Mouse (Mus musculus) left cerebral cortex, adult 2 months (tissue): ENCODE measurements around the gene Nudt2. TPM values are rescaled to one million over a fixed set of nuclear protein-coding genes. Genes with fewer than 3 reads are reported as not detected.
A peak's percentile ranks its signal among the peaks of the same experiment; 100 is the strongest.

ENCODE experiments used
- DNase-seq, 2 experiments: peaks; one replicate each; pipeline ENCODE4 v3.0.0; 2021 to 2022; ENCODE audit warnings: low spot score in 2 of 2, mixed read lengths in 1 of 2; ENCODE audit errors: extremely low spot score in 1 of 2
- H3K27ac ChIP-seq: fragments of 200-600 bp; 2 replicates; pipeline ENCODE4 v1.8.1; 2022
- H3K4me3 ChIP-seq: fragments of 200-600 bp; 2 replicates; pipeline ENCODE4 v1.8.1; 2022
- CTCF ChIP-seq: fragments of 200-600 bp; IDR thresholded peaks from 2 replicates; pipeline ENCODE4 v1.8.1; 2022; ENCODE audit warnings: antibody characterized with exemption, mild to moderate bottlenecking, moderate library complexity
- intact Hi-C: fragments of 180-260 bp; cut with DNase I; formaldehyde crosslinking; loops from one replicate; pipeline ENCODE4 v1.15.1; 2025
- total RNA-seq, 2 experiments: library from RNA; stranded (reverse); gene quantifications; 2 replicates each; pipeline ENCODE4 v1.2.3; 2021

The Nudt2 gene
- total RNA-seq, 2 experiments from 2014 or later = 25.3 to 28.2 TPM

DNA sequence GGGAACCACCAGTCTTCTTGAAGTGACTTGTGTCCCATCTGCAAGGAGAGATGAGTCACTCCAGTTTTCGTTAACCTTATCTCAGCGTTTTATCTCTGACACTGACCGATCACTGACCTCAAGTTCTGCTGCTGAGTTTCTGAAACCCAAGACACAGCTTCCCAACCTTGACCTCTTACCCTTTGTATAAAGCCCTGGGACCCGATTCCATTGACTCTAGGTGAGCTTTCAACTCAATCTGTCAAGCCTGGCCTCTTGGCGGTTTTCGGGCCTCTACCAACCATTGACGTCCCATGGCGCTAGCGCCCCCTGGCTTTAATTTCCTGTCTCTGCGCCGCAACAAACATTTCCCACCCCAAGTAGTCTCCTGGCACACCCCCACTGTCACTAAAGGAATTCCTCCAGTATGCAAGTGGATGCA lies 40.2 kb downstream of the Nudt2 start:
- H3K4me3 ChIP-seq = no peak overlapping the region
- no peak for DNase-seq
- TF ChIP-seq CTCF = peak; percentile 36
- H3K27ac ChIP-seq = no peak overlapping the region
- intact Hi-C loops = no loop called here

DNA sequence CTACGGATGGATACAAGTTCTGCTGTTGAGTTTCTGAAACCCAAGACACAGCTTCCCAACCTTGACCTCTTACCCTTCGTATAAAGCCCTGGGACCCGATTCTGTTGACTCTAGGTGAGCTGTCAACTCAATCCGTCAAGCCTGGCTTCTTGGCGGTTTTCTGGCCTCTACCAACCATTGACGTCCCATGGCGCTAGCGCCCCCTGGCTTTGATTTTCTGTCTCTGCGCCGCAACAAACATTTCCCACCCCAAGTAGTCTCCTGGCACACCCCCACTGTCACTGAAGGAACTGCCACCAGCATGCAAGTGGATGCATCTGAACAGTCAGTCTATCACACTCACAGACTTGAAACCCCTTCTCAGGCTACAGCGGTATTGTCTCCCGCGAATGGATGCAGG lies 41.2 kb downstream of the Nudt2 start:
- H3K27ac ChIP-seq = peak overlapping the region; percentile 65; the same call in 1 of the 2 replicates
- intact Hi-C loops = loop anchor here (1.0 kb wide), 1 partner anchor 38 kb away; no protein-coding TSS in a partner anchor

DNA sequence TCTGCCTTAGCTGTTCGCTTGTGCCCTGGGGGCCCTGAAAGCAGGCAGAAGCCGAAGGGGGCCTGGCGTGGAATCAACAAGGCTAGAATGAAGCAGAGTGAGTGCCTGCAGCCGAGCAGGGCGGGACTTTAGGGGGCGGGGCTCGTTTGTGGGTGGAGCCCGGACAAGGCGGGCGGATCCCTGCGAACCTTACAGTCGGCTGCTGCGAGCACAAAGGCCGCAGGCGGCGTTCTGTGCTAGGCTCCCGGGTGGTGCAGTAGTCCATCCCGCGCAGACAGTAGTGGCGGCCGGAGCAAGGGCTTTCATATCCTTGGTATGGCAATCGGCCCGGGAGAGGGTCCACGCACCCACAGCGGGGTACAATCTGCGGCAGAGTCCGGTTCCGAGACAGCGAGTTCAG lies 42.0 kb downstream of the Nudt2 start:
- intact Hi-C loops = loop anchor here (1.0 kb wide), 1 partner anchor 39 kb away; no protein-coding TSS in a partner anchor
- peak overlapping the region; percentile 52 for H3K4me3 ChIP-seq
- DNase-seq = peak; percentile 82 to 86
- peak; percentile 14 for TF ChIP-seq CTCF
- peak overlapping the region; percentile 65 for H3K27ac ChIP-seq

More for the DNA sequence above, 41.2 kb downstream of the Nudt2 start:
- H3K4me3 ChIP-seq = peak overlapping the region; percentile 52; the same call in 1 of the 2 replicates
- TF ChIP-seq CTCF = peak; percentile 63
- peak in 1 of 2 experiments; percentile 55 for DNase-seq

DNA sequence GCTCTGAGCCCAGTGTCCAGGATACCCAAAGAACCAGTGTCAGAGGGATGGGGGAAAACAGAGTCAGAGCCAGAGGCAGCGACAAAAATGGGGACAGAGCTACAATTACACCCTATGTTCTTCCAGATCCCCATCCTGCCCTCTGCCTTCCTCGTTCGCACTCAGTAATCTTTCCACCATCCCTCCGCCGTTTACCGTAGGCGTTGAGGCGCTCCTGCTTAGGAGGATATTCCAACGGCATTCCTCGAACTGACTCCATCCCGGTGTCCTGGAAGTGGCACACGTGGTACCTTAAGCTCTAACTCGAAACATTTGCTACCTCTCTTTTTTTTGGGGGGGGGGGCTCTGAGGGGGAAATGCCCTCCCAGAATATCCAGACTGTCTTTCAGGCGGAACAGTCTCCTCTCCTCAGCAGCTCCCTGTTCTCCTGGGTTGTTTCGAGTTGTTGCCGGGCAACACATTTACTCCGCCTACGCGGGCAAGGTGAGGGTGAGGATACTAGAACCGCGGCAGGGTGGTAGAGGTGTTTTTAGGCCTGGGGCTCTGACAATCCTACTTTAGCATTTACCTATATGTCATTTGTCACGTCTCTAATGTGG lies 42.5 kb downstream of the Nudt2 start:
- intact Hi-C loops = no loop called here
- Histone ChIP-seq H3K27ac (peak overlapping the region; percentile 65), H3K4me3 (peak overlapping the region; percentile 52)
- TF ChIP-seq CTCF = no peak
- no peak for DNase-seq

DNA sequence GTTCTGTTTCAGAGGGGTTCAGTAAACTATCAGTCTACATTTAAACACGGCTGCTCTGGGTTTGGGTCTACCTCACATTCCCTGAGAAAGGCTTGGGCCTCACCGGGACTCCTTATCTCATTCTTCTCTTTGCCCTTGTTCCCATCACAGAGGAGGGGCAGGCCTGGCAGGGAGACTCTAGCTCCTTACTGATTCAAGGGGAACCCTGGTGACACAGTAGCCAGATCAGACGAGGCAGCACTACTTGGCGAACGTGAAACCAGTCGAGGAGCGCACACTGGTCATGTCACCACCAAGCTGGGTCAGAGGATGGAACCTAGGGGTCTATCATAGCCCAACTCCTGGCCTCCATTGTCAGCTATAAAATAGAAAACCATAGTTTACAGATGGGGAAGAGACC lies 43.0 kb downstream of the Nudt2 start:
- no peak for DNase-seq
- Histone ChIP-seq H3K27ac (no peak overlapping the region), H3K4me3 (no peak overlapping the region)
- no peak for TF ChIP-seq CTCF
- intact Hi-C loops = no loop called here

DNA sequence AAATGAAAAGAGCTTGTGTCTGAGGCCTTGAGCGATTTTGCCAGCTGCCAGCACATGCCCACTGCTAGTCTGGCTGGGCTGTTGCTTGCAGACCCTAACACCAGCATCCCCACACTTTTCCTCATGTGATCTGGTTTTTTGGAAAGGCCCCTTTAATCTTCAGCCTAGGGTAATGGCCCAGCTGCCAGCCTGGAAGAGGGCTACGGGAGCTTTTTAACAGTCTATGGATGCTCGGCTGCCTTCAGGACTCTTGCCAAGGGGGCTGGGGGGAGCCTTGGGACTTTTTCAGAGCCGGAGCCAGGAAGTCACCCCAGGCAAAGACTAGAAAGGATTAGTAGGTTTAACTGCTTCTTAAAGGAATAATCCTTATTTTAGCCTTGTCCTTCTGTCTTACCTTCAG lies 48.4 kb downstream of the Nudt2 start:
- Histone ChIP-seq H3K4me3 (no peak overlapping the region), H3K27ac (no peak overlapping the region)
- DNase-seq = no peak
- no peak for TF ChIP-seq CTCF
- intact Hi-C loops = no loop called here

DNA sequence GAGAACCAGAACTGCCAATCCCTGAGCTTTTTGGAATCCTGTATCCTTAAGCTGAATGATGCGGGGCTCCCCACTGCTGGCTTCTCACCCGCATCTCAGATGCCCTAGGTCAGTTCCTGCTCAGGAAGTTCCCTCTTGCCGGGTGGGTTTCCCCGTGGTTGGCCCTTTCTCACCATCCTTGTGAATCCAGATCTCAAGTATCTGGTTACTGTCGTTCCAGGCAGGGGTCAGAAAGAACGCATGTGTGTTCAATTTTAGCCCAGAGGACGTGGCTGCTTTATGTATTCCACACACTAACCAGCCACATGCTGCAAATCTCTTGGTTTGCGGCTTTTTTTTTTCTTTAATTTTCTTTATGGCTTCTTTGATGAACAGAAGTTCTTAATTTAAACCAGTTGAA lies 48.8 kb downstream of the Nudt2 start:
- intact Hi-C loops = no loop called here
- H3K27ac ChIP-seq = no peak overlapping the region

DNA sequence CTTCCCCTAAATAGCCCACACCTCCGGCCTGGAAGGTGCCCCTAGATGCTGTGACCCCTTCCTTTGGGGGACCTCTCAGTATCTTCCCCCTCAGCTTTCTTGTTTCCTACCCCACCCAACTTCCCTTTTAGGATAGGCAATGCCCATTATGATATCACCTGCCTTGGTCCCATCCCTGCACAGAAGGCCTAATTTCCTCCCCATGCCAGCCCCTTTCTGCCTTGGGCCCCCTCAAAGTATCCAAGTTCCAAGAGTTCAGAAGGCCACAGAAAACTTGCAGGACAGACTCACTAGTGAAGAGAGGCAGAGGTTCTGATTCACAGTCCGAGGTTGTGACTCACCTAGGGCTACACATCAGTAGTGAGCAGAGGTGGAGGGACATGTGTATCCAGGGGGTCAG lies 52.3 kb downstream of the Nudt2 start, which contains the start of gene 1110017D15Rik:
Gene 1110017D15Rik (minus strand): TSS at position 101 of the 400 bp plus-strand sequence.
- 0 out of 2 replicates have a peak within 1 kb of the TSS, but pooled peaks have one; percentile 61 for H3K27ac ChIP-seq
- TF ChIP-seq CTCF = no peak
- no peak for DNase-seq
- intact Hi-C loops = no loop called here
- no peak within 1 kb of the TSS for H3K4me3 ChIP-seq

More for the DNA sequence above, 48.8 kb downstream of the Nudt2 start:
- H3K4me3 ChIP-seq = no peak overlapping the region
- TF ChIP-seq CTCF = no peak
- no peak for DNase-seq

DNA sequence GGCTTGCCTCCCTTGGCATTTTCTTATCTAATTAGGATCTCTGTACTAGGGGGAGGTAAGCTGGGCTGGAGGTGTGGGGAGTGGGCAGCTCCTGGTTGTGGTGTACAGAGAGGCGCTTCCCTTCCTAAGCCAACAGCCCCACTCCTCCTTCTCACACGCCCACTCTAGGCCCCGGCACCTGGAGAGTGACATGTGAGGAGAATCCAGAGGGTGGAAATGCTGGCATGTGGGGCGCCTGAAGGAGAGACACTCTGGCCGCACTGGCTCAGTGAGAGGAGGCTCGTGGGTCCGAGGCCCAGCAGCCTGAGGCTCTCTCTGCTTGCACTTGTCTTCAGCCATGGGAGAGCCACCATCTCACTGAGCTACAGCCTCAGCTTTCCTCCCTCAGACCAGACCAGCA lies 53.4 kb downstream of the Nudt2 start:
- intact Hi-C loops = no loop called here
- DNase-seq = no peak
- TF ChIP-seq CTCF = no peak
- no peak overlapping the region for H3K4me3 ChIP-seq
- H3K27ac ChIP-seq = peak overlapping the region; percentile 61

DNA sequence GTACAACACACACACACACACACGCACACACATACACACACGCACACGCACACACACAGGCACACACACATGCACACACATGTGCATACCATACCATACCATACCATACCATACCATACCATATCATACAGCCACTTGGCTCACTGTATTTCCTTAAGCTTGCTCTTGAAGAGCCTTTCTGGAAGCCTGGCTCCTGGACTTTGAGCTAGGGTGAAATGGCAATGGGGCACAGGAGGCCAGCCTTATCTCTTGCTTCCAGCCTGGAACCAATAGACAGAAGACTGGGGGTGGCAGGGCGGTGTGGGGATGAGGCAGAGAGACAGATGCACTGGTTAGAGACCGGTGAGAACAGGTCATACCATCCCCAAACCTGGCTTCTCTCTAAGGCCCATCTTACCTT lies 54.2 kb downstream of the Nudt2 start:
- DNase-seq = no peak
- Histone ChIP-seq H3K27ac (no peak overlapping the region), H3K4me3 (no peak overlapping the region)
- TF ChIP-seq CTCF = no peak
- intact Hi-C loops = no loop called here

DNA sequence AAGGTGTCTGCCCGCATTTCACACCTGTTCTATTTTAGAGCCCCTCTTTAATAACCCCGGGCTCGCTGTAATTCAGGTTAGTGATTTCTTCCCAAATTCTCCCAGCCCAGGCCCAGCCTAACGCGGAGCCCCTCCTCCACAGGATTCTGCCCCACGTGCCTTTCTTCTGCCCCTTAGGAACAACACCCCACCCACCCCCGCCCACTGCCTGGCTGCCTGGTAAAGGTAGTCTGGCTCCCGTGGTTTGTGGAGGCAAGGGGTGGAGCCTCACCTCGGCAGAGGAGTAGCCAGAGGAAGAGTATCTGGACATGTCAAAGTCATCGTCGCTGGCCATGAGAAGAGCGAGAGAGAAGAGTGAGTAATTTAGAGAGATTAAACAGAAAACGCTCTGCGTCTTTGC lies 55.7 kb downstream of the Nudt2 start:
- Histone ChIP-seq H3K27ac (no peak overlapping the region; the same call in 1 of the 2 replicates), H3K4me3 (no peak overlapping the region)
- intact Hi-C loops = loop anchor here (5.0 kb wide), 1 partner anchor 187 kb away; no protein-coding TSS in a partner anchor
- no peak for TF ChIP-seq CTCF
- DNase-seq = no peak

DNA sequence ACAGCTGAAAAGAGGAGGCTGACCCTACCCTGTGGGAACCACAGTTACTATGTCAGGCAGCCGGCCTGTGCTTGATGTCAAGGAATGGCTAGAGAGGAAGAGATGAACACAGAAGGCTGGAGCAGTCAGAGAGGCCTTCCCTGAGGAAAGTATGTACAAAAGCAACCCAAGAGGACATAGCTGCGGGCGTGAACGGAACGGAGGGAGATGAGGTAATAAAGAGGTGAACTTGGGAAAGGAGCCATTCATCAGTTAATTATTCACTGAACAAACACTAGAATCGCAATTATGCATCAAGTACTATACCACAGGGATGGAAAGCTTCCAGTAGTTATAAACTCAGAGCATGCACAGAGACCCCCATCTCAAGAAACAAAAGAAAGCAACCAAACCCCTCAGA lies 57.2 kb downstream of the Nudt2 start:
- DNase-seq = no peak
- Histone ChIP-seq H3K27ac (no peak overlapping the region), H3K4me3 (no peak overlapping the region)
- no peak for TF ChIP-seq CTCF
- intact Hi-C loops = loop anchor here (2.0 to 5.0 kb wide), 2 partner anchors 93 to 185 kb away; no protein-coding TSS in a partner anchor

DNA sequence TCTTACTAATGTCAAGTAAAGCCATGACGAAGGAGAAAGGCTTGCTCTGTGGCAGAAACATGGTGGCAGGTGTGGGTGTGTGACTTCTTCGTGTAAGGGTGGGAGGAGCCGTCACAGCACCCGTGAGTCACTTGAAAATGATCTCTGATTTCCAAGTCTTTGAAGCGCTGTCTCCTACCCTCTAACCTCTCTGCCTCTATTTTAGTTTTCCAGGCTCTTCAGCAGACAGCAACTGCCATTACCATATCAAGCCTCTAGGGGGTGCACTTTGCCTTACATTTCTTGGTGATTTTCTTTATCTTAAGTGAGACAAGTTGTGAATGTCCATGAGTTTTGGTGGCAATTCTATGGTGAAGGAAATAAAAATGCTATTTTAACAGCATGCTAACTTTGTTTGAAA lies 57.8 kb downstream of the Nudt2 start:
- intact Hi-C loops = loop anchor here (2.0 to 5.0 kb wide), 2 partner anchors 92 to 185 kb away; no protein-coding TSS in a partner anchor
- no peak overlapping the region for H3K27ac ChIP-seq
- H3K4me3 ChIP-seq = no peak overlapping the region
- peak; percentile 62 for DNase-seq
- TF ChIP-seq CTCF = peak; percentile 92
